Mouse (Mus musculus) erythroblast, embryonic 14.5 days (primary cell): ENCODE measurements around the gene Coq5.

Experiments
- GATA1 ChIP-seq: IDR thresholded peaks from 2 replicates; pipeline ENCODE4 v1.6.1; 2012; ENCODE audit warnings: low read length, inconsistent platforms, mixed read lengths
- TAL1 ChIP-seq: IDR thresholded peaks from 3 replicates; pipeline ENCODE4 v1.6.1; 2012; ENCODE audit warnings: low read length, inconsistent platforms, mixed read lengths

DNA sequence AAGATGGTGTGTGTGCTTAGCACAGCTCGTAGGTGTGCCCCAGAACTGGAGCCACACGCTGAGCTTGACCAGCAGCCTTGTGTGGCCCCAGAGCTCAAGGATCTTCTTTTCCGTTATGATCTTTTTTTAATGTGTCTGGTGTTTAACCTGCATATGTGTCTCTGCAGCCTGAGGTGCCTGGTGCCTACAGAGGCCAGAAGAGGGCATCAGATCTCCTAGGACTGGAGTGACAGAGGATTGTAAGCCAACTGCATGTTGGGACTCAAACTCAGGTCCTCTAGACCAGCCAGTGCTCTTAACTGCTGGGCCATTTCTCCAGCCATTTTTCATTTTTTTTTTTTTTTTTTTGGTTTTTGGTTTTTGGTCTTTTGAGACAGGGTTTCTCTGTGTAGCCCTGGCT is 5.3 kb downstream of the Coq5 start:
- TF ChIP-seq TAL1 (no peak), GATA1 (no peak)
